Mouse (Mus musculus): ENCODE measurements around the gene Ptprg. TPM values are rescaled to one million over a fixed set of nuclear protein-coding genes. Genes with fewer than 3 reads are reported as not detected.

Gene Ptprg
- polyA plus RNA-seq, 1 experiment = 21.7 TPM

DNA sequence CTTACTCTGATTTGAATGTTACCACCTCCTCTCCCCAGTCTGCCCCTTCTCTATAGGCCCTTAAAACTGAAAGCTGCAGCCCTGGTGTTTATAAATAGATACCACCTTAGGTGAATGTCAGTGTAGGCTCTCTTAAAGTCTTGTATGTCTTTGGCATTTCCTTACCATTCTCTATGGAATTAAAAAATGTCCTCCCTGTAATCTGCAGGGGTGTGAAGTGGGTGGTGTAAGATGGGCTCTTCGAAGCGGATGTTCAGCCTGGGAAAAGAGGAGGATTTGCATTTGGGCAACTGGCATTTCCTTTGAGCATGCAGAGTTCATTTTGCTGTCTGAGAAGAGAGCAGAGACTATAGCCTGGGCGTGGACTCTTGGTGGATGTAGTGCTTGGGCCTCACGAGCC, 201.3 kb downstream of the Ptprg start:
- H3K27ac ChIP-seq (ENCODE audit: insufficient read depth, low read depth, low read length) = no peak overlapping the region
- no peaks in the 10 kb centered on the region for H3K36me3 ChIP-seq (ENCODE audit: control insufficient read depth, insufficient read depth, low read length)
- no peak for TF ChIP-seq POLR2A (IDR thresholded peaks at IDR 0.05; ENCODE audit: low read depth, low read length)
- no peak for TF ChIP-seq CTCF (IDR thresholded peaks at IDR 0.05; ENCODE audit: extremely low read depth, insufficient read length, insufficient replicate concordance, low read depth, low read length)
- no peak overlapping the region for H3K4me3 ChIP-seq (ENCODE audit: low read depth, low read length)
- no peaks in the 10 kb centered on the region for H3K4me1 ChIP-seq (ENCODE audit: control insufficient read depth, insufficient read depth, insufficient read length, low read length)
- 79% methylated on average over 4 of the region's 4 CpGs for WGBS
- H3K27me3 ChIP-seq (ENCODE audit: control insufficient read depth, insufficient read depth, low read length) = no peaks in the 10 kb centered on the region

- Histone ChIP-seq H3K27me3 (ENCODE audit: control insufficient read depth, insufficient read depth, low read length) (no peaks in the 10 kb centered on the region), H3K4me1 (ENCODE audit: control insufficient read depth, insufficient read depth, insufficient read length, low read length) (no peaks in the 10 kb centered on the region), H3K36me3 (ENCODE audit: control insufficient read depth, insufficient read depth, low read length) (no peaks in the 10 kb centered on the region), H3K27ac (ENCODE audit: insufficient read depth, low read depth, low read length) (no peak overlapping the region), H3K4me3 (ENCODE audit: low read depth, low read length) (no peak overlapping the region)
- TF ChIP-seq CTCF (IDR thresholded peaks at IDR 0.05; ENCODE audit: extremely low read depth, insufficient read length, insufficient replicate concordance, low read depth, low read length) = no peak
- TF ChIP-seq POLR2A (IDR thresholded peaks at IDR 0.05; ENCODE audit: low read depth, low read length) = no peak
- WGBS = 85% methylated on average over 6 of the region's 6 CpGs
Observed at GRCm38 (mm10) chr14:11758185-11758584, 204.9 kb downstream of the Ptprg start.

- 84% methylated on average over 1 of the region's 1 CpGs for WGBS
- H3K27me3 ChIP-seq (ENCODE audit: control insufficient read depth, insufficient read depth, low read length) = no peaks in the 10 kb centered on the region
- TF ChIP-seq CTCF (IDR thresholded peaks at IDR 0.05; ENCODE audit: extremely low read depth, insufficient read length, insufficient replicate concordance, low read depth, low read length) (no peak), POLR2A (IDR thresholded peaks at IDR 0.05; ENCODE audit: low read depth, low read length) (no peak)
- H3K4me3 ChIP-seq (ENCODE audit: low read depth, low read length) = no peak overlapping the region
- H3K4me1 ChIP-seq (ENCODE audit: control insufficient read depth, insufficient read depth, insufficient read length, low read length) = no peaks in the 10 kb centered on the region
- no peaks in the 10 kb centered on the region for H3K36me3 ChIP-seq (ENCODE audit: control insufficient read depth, insufficient read depth, low read length)
- no peak overlapping the region for H3K27ac ChIP-seq (ENCODE audit: insufficient read depth, low read depth, low read length)
Observed at GRCm38 (mm10) chr14:11759356-11759755, 206.0 kb downstream of the Ptprg start.

GRCm38 (mm10) chr14:11762995-11763394, 209.7 kb downstream of the Ptprg start:
- H3K27ac ChIP-seq (ENCODE audit: insufficient read depth, low read depth, low read length) = no peak overlapping the region
- no peaks in the 10 kb centered on the region for H3K4me1 ChIP-seq (ENCODE audit: control insufficient read depth, insufficient read depth, insufficient read length, low read length)
- no peaks in the 10 kb centered on the region for H3K36me3 ChIP-seq (ENCODE audit: control insufficient read depth, insufficient read depth, low read length)
- TF ChIP-seq POLR2A (IDR thresholded peaks at IDR 0.05; ENCODE audit: low read depth, low read length) (no peak), CTCF (IDR thresholded peaks at IDR 0.05; ENCODE audit: extremely low read depth, insufficient read length, insufficient replicate concordance, low read depth, low read length) (no peak)
- 90% methylated on average over 7 of the region's 7 CpGs for WGBS
- no peaks in the 10 kb centered on the region for H3K27me3 ChIP-seq (ENCODE audit: control insufficient read depth, insufficient read depth, low read length)
- no peak overlapping the region for H3K4me3 ChIP-seq (ENCODE audit: low read depth, low read length)

GRCm38 (mm10) chr14:11772736-11773135, 219.4 kb downstream of the Ptprg start:
- H3K27me3 ChIP-seq (ENCODE audit: control insufficient read depth, insufficient read depth, low read length) = no peaks in the 10 kb centered on the region
- 32% methylated on average over 5 of the region's 5 CpGs for WGBS
- H3K27ac ChIP-seq (ENCODE audit: insufficient read depth, low read depth, low read length) = no peak overlapping the region
- 0 out of 2 replicates have a peak, but pooled peaks cover 4% of the 10 kb centered on the region for H3K4me1 ChIP-seq (ENCODE audit: control insufficient read depth, insufficient read depth, insufficient read length, low read length)
- H3K4me3 ChIP-seq (ENCODE audit: low read depth, low read length) = no peak overlapping the region
- H3K36me3 ChIP-seq (ENCODE audit: control insufficient read depth, insufficient read depth, low read length) = no peaks in the 10 kb centered on the region
- TF ChIP-seq POLR2A (IDR thresholded peaks at IDR 0.05; ENCODE audit: low read depth, low read length) (no peak), CTCF (IDR thresholded peaks at IDR 0.05; ENCODE audit: extremely low read depth, insufficient read length, insufficient replicate concordance, low read depth, low read length) (no peak)

DNA sequence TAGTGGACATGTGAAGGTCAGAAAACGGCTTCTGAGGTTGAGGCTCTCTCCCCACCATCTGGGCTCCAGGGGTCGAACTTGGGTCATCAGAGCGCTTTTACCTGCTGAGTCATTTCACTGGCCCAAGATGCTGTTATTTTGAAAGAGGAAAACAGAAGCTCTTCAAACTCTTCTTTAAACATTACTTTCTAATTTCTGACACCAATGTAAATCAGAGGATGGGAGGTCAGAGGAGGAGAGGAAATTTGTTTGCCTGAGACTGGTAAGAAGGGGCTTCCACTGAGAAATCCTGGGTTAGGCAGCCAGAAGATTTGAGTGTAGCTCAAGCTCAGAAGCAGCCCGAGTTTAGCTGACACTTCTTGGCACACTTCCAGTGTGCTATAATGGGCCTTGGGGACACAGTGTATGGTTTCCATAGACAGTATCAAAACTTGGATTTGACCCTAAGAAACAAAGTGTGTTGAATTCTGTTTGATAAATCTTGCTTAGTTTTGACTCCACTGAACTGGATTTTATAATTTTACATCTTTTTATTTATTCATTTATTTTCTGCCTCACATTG, 221.2 kb downstream of the Ptprg start:
- H3K36me3 ChIP-seq (ENCODE audit: control insufficient read depth, insufficient read depth, low read length) = no peaks in the 10 kb centered on the region
- H3K27ac ChIP-seq (ENCODE audit: insufficient read depth, low read depth, low read length) = no peak overlapping the region
- 63% methylated on average over 4 of the region's 4 CpGs for WGBS
- no peak for TF ChIP-seq POLR2A (IDR thresholded peaks at IDR 0.05; ENCODE audit: low read depth, low read length)
- TF ChIP-seq CTCF (IDR thresholded peaks at IDR 0.05; ENCODE audit: extremely low read depth, insufficient read length, insufficient replicate concordance, low read depth, low read length) = no peak
- H3K27me3 ChIP-seq (ENCODE audit: control insufficient read depth, insufficient read depth, low read length) = no peaks in the 10 kb centered on the region
- H3K4me1 ChIP-seq (ENCODE audit: control insufficient read depth, insufficient read depth, insufficient read length, low read length) = 0 out of 2 replicates have a peak, but pooled peaks cover 4% of the 10 kb centered on the region
- H3K4me3 ChIP-seq (ENCODE audit: low read depth, low read length) = no peak overlapping the region

DNA sequence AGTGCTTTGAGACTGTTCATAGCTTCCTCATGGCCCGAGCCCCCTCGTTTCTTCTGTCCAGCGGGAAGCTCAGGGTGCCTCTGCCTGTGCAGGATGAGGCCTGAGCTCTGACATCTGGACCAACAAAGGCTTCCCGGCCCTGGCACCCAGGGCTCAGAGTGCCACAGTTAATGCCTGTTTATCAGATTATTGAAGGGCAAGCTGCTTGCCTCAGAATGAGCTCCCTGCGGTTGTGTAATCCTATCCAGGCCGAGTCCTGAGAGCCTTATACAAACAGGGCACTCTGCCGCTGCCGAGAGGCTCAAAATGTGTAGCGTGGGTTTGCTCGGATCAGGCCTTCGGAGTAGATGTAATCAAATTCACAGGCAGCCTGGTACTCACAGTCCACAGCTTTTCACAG, 221.9 kb downstream of the Ptprg start:
- H3K4me3 ChIP-seq (ENCODE audit: low read depth, low read length) = no peak overlapping the region
- no peak overlapping the region for H3K27ac ChIP-seq (ENCODE audit: insufficient read depth, low read depth, low read length)
- WGBS = 47% methylated on average over 11 of the region's 11 CpGs

More for the DNA sequence above, 221.9 kb downstream of the Ptprg start:
- H3K4me1 ChIP-seq (ENCODE audit: control insufficient read depth, insufficient read depth, insufficient read length, low read length) = 0 out of 2 replicates have a peak, but pooled peaks cover 4% of the 10 kb centered on the region
- H3K27me3 ChIP-seq (ENCODE audit: control insufficient read depth, insufficient read depth, low read length) = no peaks in the 10 kb centered on the region
- H3K36me3 ChIP-seq (ENCODE audit: control insufficient read depth, insufficient read depth, low read length) = no peaks in the 10 kb centered on the region
- TF ChIP-seq CTCF (IDR thresholded peaks at IDR 0.05; ENCODE audit: extremely low read depth, insufficient read length, insufficient replicate concordance, low read depth, low read length) (no peak), POLR2A (IDR thresholded peaks at IDR 0.05; ENCODE audit: low read depth, low read length) (no peak)

Measured in small intestine, adult 2 months (tissue).